Mouse (Mus musculus): ENCODE measurements at regions not wholly inside any gene's neighbourhood (a gene's known extent, or its start where the extent isn't known, plus 50 kb on each side); places are given as distances from the start of the nearest gene placed in this dataset.

DNA sequence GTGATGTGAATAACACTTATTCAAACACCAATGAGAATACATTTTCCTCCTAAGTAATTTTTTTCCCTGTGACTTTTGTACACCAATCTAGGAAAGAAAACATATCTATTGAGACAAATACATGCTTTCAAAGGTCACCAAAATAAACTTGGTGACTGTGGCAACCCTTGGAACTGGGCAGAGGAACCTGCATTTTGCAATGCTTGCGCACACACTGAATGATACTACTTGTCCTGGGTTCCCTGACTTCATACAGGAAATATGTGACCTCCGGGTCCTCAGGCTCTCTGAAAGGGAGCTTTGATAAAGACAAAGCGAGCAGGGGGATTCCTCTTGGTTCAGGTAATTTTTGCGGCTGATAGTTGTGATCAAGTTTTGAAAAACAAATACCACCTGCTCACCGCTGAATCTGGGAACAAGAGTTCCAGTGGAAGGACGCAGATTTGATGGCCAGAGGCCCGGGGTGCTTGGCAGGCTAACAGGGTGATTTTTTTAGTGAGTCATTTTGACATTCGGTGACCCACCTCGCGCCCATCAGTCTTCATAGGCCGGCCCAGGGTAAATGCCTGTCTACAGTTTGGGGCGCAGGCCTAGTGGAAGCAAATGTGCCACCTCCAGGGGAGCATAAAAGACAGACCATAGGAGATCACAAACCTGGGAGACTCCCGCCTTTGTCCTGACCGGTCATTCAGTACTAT, 203.0 kb downstream of the Enc1 start:
- TF ChIP-seq CTCF (IDR thresholded peaks at IDR 0.05; ENCODE audit: low read depth) (no peak), EP300 (IDR thresholded peaks at IDR 0.05; ENCODE audit: low read depth) (no peak)

All from liver, embryonic 14.5 days (tissue).